Mouse (Mus musculus) ES-E14 (cell line): ENCODE results near the gene Tgfbr3.

Experiments
- CHD2 ChIP-seq: IDR thresholded peaks from 2 replicates; pipeline ENCODE4 v1.6.1; 2014; ENCODE audit warnings: mild to moderate bottlenecking, low read depth, low read length, inconsistent platforms
- HCFC1 ChIP-seq: IDR thresholded peaks from 2 replicates; pipeline ENCODE4 v1.6.1; 2012; ENCODE audit warnings: low read length, inconsistent platforms, borderline replicate concordance; ENCODE audit not compliant: insufficient read depth
- ZC3H11A ChIP-seq: IDR thresholded peaks from 2 replicates; pipeline ENCODE4 v1.6.1; 2012; ENCODE audit warnings: low read depth, mild to moderate bottlenecking, inconsistent platforms, low read length, borderline replicate concordance
- ZNF384 ChIP-seq: IDR thresholded peaks from 2 replicates; pipeline ENCODE4 v1.6.1; 2012; ENCODE audit warnings: low read depth, low read length, inconsistent platforms

- TF ChIP-seq CHD2 (no peak), ZNF384 (no peak), HCFC1 (no peak), ZC3H11A (no peak)
Measured at GRCm38 (mm10) chr5:107102916-107103315, 186.5 kb downstream of the Tgfbr3 start.
